Mouse (Mus musculus): ENCODE measurements around the gene 2300002M23Rik. TPM values are rescaled to one million over a fixed set of nuclear protein-coding genes. Genes with fewer than 3 reads are reported as not detected.
A peak's percentile ranks its signal among the peaks of the same experiment; 100 is the strongest.

2300002M23Rik gene
- polyA plus RNA-seq (2012; ENCODE audit: insufficient read depth, low replicate concordance): not detected in 2 replicates

DNA sequence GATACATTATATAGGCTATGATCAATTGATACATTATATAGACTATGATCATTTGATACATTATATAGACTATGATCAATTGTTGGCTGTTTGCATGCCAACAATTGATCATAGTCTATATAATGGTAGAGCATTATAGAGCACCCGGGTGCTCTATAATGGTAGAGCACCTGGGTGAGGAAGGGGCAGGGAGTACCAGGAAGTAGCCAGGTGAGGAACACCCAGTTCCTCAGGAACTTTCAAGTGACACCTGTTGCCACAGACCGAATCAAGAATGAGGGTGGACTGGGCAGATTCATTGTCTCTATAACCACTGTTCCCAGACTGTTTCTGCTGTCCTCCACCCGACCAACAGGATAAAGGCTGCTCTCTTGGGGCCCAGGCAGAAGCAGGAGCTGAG is at the start of gene 2300002M23Rik:
TSS of gene 2300002M23Rik (plus strand) at position 301 of the 400 bp plus-strand sequence.
- Histone ChIP-seq H3K27me3 (replicated peaks) (peaks cover 55% of the 10 kb centered on the region), H3K9me3 (peaks cover 10% of the 10 kb centered on the region), H3K4me3 (replicated peaks) (no peak within 1 kb of the TSS), H3K36me3 (replicated peaks; ENCODE audit: low read length) (no peaks in the 10 kb centered on the region), H3K4me1 (peaks cover 14% of the 10 kb centered on the region)
- TF ChIP-seq GATA1 (IDR thresholded peaks at IDR 0.05; ENCODE audit: borderline replicate concordance, low read length) (no peak), FLI1 (IDR thresholded peaks at IDR 0.05; ENCODE audit: low read length) (no peak)

DNA sequence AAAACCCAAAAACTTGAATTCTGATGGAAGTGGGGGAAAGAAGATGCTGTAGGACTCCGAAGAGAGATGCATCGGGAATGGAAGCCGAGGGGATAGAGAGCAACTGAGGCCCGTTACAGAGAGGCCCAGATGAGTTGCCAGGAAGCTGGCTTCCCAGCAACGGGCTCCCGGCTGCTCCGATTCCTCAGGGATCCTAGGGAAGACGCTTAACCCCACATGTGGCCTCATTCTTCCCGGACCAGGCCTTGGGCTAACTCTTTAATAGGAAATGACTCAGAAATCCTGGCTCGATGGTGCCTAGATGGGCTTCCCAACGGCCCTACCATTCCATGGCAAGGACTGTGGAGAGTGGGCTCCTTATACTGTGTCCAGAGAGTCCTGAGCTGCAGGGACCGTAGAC is 49.7 kb upstream of the 2300002M23Rik start:
- H3K9me3 ChIP-seq: no peaks in the 10 kb centered on the region
- peaks cover 54% of the 10 kb centered on the region for H3K4me1 ChIP-seq
- peaks cover 25% of the 10 kb centered on the region for H3K36me3 ChIP-seq (replicated peaks; ENCODE audit: low read length)
- H3K4me3 ChIP-seq (replicated peaks): peak overlapping the region; percentile 96
- peaks cover 6% of the 10 kb centered on the region for H3K27me3 ChIP-seq (replicated peaks)
- TF ChIP-seq GATA1 (IDR thresholded peaks at IDR 0.05; ENCODE audit: borderline replicate concordance, low read length) (no peak), FLI1 (IDR thresholded peaks at IDR 0.05; ENCODE audit: low read length) (no peak)

DNA sequence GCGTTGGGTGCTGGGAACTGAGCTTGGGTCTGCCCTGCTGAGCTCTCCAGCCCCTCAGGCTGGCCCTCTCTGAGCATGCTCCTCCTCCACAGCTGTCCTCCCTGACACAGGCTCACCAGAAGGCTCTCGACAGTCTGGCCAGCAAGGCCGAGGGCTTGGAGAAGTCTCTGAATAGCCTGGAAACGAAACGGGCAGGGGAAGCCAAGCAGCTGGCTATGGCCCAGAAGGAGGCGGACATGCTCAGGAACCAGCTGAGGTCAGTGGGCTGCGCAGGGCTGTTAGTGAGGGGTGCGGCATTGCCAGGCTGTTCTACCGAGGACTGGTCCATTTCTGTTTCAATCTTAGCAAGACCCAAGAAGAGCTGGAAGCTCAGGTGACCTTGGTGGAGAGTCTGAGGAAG is 42.9 kb upstream of the 2300002M23Rik start:
- H3K9me3 ChIP-seq: no peaks in the 10 kb centered on the region
- H3K27me3 ChIP-seq (replicated peaks): no peaks in the 10 kb centered on the region
- peaks cover 78% of the 10 kb centered on the region for H3K36me3 ChIP-seq (replicated peaks; ENCODE audit: low read length)
- TF ChIP-seq GATA1 (IDR thresholded peaks at IDR 0.05; ENCODE audit: borderline replicate concordance, low read length) (no peak), FLI1 (IDR thresholded peaks at IDR 0.05; ENCODE audit: low read length) (no peak)
- H3K4me3 ChIP-seq (replicated peaks): no peak overlapping the region
- H3K4me1 ChIP-seq: peaks cover 50% of the 10 kb centered on the region

DNA sequence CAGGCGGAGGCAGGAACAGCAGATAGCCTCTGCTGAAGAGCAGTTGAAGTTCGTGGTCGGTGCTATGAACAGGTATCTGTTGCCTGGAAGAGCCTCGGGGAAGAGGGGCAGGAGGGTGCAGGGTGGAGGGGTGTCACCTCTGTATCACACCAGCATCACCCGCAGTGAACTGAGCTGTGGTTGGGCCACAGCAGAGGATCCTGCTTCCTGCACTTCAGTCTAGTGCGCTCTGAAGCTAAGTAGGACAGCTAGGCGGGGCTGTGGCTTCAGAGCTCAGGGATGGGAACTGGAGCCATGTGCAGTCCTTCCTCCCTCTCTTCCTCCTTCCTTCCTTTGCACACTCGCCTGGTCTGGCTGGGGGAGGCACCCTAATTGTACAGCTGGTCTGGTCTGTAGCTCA is 40.6 kb upstream of the 2300002M23Rik start:
- peaks cover 79% of the 10 kb centered on the region for H3K36me3 ChIP-seq (replicated peaks; ENCODE audit: low read length)
- peak overlapping the region; percentile 4 for H3K4me3 ChIP-seq (replicated peaks)
- TF ChIP-seq GATA1 (IDR thresholded peaks at IDR 0.05; ENCODE audit: borderline replicate concordance, low read length) (no peak), FLI1 (IDR thresholded peaks at IDR 0.05; ENCODE audit: low read length) (no peak)
- H3K9me3 ChIP-seq: no peaks in the 10 kb centered on the region
- peaks cover 38% of the 10 kb centered on the region for H3K4me1 ChIP-seq
- no peaks in the 10 kb centered on the region for H3K27me3 ChIP-seq (replicated peaks)

DNA sequence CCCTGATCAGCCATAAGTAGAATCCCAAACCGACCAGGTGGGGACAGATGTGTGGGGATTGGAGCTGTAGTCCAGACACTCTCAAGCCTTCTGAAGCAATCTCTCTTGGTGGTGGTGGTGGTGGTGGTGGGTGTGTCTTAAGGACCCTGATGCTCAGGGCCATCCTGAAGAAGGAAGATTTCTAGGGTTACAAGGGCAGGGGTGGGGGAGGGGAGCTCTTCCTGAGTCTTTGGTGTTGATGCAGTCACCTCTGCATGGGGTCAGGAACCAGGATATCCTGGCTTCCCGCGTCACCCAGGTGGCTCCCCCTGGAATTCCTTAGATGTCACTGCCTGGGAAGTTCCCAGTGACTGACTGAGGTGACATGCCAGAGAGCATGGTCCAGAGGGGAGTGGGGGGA is 34.9 kb upstream of the 2300002M23Rik start:
- peaks cover 18% of the 10 kb centered on the region for H3K27me3 ChIP-seq (replicated peaks)
- peaks cover 18% of the 10 kb centered on the region for H3K4me1 ChIP-seq
- TF ChIP-seq GATA1 (IDR thresholded peaks at IDR 0.05; ENCODE audit: borderline replicate concordance, low read length) (no peak), FLI1 (IDR thresholded peaks at IDR 0.05; ENCODE audit: low read length) (no peak)
- no peak overlapping the region for H3K4me3 ChIP-seq (replicated peaks)
- H3K9me3 ChIP-seq: no peaks in the 10 kb centered on the region
- H3K36me3 ChIP-seq (replicated peaks; ENCODE audit: low read length): peaks cover 36% of the 10 kb centered on the region

DNA sequence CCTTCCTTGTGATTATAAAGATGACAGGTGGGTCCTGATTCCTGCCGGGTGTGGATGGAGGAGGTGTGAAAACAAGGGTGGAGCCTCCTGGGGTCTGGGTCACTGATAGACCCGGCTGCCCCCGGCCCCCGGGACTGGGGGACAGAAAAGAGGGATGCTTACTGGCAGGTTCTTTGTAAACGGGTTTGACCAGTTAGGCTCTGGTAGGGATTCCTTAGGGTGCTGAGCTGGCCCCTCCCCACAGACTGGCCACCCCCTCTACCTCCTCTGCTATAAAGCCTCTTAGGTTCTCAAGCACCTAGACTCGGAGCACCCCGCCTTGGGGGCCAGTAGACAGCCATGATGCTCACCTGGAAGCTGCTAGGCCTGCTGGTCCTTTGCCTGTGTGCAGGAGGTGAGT is 34.3 kb upstream of the 2300002M23Rik start, which contains the start of gene Psors1c2:
TSS of gene Psors1c2 (plus strand) at position 301 of the 400 bp plus-strand sequence.
- H3K9me3 ChIP-seq: no peaks in the 10 kb centered on the region
- peaks cover 30% of the 10 kb centered on the region for H3K36me3 ChIP-seq (replicated peaks; ENCODE audit: low read length)
- H3K27me3 ChIP-seq (replicated peaks): peaks cover 20% of the 10 kb centered on the region
- TF ChIP-seq FLI1 (IDR thresholded peaks at IDR 0.05; ENCODE audit: low read length): no peak
- no peak for TF ChIP-seq GATA1 (IDR thresholded peaks at IDR 0.05; ENCODE audit: borderline replicate concordance, low read length)
- H3K4me3 ChIP-seq (replicated peaks): no peak within 1 kb of the TSS
- peaks cover 16% of the 10 kb centered on the region; the same call in 1 of the 2 replicates for H3K4me1 ChIP-seq

DNA sequence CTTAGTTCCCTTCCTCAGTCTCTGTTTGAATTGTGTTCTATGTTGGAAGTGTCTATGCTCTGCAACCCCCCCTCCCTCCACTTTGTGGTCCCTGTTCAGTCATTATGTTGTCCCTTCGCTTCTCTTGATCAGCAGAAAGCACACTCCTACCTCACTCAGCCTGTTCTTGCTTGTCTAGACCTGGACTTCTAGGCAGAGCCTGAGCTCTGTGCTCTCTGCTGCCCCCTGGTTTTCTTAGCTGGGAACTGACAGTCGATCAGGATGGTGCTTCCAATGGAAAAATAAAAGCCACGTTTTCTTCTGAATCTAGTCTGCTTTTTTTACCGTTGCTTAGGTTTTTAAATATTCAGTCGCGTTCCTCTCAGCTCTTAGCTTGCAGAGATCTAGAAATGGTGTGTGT is 32.9 kb upstream of the 2300002M23Rik start:
- Histone ChIP-seq H3K4me3 (replicated peaks) (no peak overlapping the region), H3K4me1 (peaks cover 16% of the 10 kb centered on the region; the same call in 1 of the 2 replicates), H3K9me3 (peaks cover 5% of the 10 kb centered on the region), H3K36me3 (replicated peaks; ENCODE audit: low read length) (peaks cover 16% of the 10 kb centered on the region), H3K27me3 (replicated peaks) (peaks cover 28% of the 10 kb centered on the region)
- TF ChIP-seq GATA1 (IDR thresholded peaks at IDR 0.05; ENCODE audit: borderline replicate concordance, low read length): no peak
- TF ChIP-seq FLI1 (IDR thresholded peaks at IDR 0.05; ENCODE audit: low read length): no peak

DNA sequence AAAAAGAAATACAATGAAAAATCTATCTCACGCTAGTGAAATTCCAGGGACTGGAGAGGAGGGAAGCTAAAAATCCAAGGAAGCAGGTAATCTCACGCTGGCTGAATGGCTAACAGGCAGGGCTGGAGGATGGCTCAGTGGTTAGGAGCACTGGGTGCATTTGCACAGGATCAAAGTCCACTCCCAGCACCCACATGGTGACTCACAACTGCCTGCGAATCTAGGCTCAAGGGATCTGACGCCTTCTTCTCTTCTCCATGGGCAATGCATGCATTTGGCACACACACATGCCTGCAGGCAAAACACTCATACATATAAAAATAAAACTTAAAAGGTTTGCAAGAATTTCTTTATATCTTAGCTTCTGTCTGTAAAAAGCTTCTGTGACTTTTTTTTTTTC is 29.8 kb upstream of the 2300002M23Rik start:
- Histone ChIP-seq H3K9me3 (peaks cover 5% of the 10 kb centered on the region), H3K27me3 (replicated peaks) (peaks cover 38% of the 10 kb centered on the region), H3K4me3 (replicated peaks) (no peak overlapping the region), H3K4me1 (peaks cover 8% of the 10 kb centered on the region; the same call in 1 of the 2 replicates), H3K36me3 (replicated peaks; ENCODE audit: low read length) (no peaks in the 10 kb centered on the region)
- no peak for TF ChIP-seq FLI1 (IDR thresholded peaks at IDR 0.05; ENCODE audit: low read length)
- TF ChIP-seq GATA1 (IDR thresholded peaks at IDR 0.05; ENCODE audit: borderline replicate concordance, low read length): no peak

DNA sequence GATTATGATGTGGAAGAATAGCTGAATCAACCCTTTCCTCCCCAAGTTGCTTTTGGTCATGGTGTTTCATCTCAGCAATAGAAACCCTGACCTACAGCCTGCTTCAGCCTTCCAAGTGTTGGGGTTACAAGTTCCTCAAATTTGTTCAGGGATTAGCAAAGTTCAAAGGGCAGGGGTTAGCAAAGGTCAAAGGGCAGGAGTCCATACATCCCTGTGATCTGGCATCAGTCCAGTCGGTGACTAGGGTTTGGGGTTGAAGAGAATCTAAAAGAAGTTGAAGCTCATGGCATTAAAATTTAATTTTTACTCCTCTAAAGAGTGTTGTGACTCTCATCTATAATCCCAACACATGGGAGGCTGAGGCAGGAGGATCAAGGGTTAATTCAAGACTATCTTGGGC is 28.8 kb upstream of the 2300002M23Rik start:
- H3K36me3 ChIP-seq (replicated peaks; ENCODE audit: low read length): no peaks in the 10 kb centered on the region
- peaks cover 37% of the 10 kb centered on the region for H3K27me3 ChIP-seq (replicated peaks)
- peaks cover 13% of the 10 kb centered on the region for H3K4me1 ChIP-seq
- H3K4me3 ChIP-seq (replicated peaks): no peak overlapping the region
- TF ChIP-seq GATA1 (IDR thresholded peaks at IDR 0.05; ENCODE audit: borderline replicate concordance, low read length): no peak
- TF ChIP-seq FLI1 (IDR thresholded peaks at IDR 0.05; ENCODE audit: low read length): no peak
- peaks cover 5% of the 10 kb centered on the region for H3K9me3 ChIP-seq

DNA sequence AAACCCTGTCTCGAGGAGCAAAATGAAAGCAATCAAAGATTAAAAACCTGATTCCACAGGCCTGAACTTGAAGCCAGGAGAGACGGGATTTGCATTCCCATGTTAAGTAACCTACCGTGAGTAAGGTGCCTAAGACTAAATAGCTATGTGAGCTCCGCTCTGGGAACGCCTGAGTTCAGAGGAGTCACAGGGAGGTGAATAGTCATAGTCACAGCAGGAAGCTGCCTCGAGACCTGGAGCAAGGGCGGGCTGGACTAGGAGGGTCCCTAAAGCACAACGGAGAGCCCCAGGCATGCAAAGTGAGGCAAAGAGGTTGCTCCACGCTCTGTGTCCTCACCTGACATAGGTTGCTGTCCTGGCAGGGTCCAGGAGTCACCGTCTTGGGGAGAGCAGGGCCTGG is 27.7 kb upstream of the 2300002M23Rik start:
- no peak for TF ChIP-seq GATA1 (IDR thresholded peaks at IDR 0.05; ENCODE audit: borderline replicate concordance, low read length)
- TF ChIP-seq FLI1 (IDR thresholded peaks at IDR 0.05; ENCODE audit: low read length): no peak
- no peak overlapping the region for H3K4me3 ChIP-seq (replicated peaks)
- no peaks in the 10 kb centered on the region for H3K36me3 ChIP-seq (replicated peaks; ENCODE audit: low read length)
- peaks cover 5% of the 10 kb centered on the region for H3K9me3 ChIP-seq
- H3K27me3 ChIP-seq (replicated peaks): peaks cover 34% of the 10 kb centered on the region
- peaks cover 17% of the 10 kb centered on the region for H3K4me1 ChIP-seq
